Mouse (Mus musculus) stomach, postnatal 0 days (tissue): ENCODE measurements around the gene Thbs1.

Experiments
- CTCF ChIP-seq: IDR thresholded peaks from 2 replicates; pipeline ENCODE4 v1.5.1; 2016; ENCODE audit warnings: antibody characterized with exemption, low read depth, mild to moderate bottlenecking, moderate library complexity
- EP300 ChIP-seq: optimal IDR thresholded peaks from 2 replicates; pipeline ENCODE3; 2016; ENCODE audit warnings: antibody characterized with exemption

GRCm38 (mm10) chr2:118123743-118124142 lies 12.1 kb downstream of the Thbs1 start:
- TF ChIP-seq CTCF (no peak), EP300 (no peak)
